Mouse (Mus musculus): ENCODE results near the gene S1pr5.

- no peak for TF ChIP-seq CTCF (IDR thresholded peaks at IDR 0.05; ENCODE audit: insufficient read depth, low read depth, low read length)
- TF ChIP-seq POLR2A (IDR thresholded peaks at IDR 0.05; ENCODE audit: insufficient read depth, low read depth, low read length), result no peak
Measured at GRCm38 (mm10) chr9:21208626-21209025, 39.6 kb downstream of the S1pr5 start.
